Mouse (Mus musculus) kidney, postnatal 36 days (tissue): Measurements from ENCODE around the gene Il2rg.

ENCODE experiments used
- DNase-seq, 2 experiments: peaks; one replicate each; pipeline ENCODE4 v3.0.0; 2021 to 2022; ENCODE audit warnings: mixed read lengths in 2 of 2

The Il2rg gene

DNA sequence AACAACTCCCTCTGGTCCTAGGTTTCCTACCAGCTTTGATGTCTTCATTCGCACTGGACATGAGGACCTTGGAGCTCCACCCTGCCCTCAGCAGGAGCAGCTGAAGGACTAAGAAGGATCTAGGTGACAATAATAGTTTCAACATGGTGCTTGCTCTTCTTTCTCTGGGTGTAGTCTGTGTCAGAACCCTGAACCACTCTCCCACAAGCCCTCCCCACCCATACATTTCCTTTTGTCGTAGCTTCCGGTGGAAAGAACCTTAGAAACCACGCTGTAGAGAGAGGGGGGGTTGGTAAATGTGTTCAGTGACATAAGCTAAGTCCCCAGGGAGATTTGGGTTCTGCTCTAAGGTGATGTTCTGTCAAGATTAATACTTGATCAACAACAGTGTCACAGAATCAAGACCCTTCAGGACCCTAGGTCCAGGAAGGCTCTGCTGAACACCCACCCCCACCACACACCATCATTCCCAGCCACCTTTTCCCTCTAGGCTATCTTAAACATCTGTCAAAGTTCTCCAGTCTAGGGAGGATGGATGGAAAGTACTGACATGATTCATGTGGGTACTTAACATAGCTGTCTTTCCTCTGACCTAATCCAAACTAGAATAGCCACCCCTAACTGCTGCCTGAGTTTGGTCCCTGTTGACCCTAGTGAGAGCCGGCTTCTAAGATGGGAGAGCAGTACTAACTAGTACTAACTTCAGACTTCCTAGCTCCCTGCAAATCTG, at the start of gene Il2rg:
Il2rg (minus strand) TSS at position 231 of the 730 bp plus-strand sequence.
- no peak for DNase-seq

DNA sequence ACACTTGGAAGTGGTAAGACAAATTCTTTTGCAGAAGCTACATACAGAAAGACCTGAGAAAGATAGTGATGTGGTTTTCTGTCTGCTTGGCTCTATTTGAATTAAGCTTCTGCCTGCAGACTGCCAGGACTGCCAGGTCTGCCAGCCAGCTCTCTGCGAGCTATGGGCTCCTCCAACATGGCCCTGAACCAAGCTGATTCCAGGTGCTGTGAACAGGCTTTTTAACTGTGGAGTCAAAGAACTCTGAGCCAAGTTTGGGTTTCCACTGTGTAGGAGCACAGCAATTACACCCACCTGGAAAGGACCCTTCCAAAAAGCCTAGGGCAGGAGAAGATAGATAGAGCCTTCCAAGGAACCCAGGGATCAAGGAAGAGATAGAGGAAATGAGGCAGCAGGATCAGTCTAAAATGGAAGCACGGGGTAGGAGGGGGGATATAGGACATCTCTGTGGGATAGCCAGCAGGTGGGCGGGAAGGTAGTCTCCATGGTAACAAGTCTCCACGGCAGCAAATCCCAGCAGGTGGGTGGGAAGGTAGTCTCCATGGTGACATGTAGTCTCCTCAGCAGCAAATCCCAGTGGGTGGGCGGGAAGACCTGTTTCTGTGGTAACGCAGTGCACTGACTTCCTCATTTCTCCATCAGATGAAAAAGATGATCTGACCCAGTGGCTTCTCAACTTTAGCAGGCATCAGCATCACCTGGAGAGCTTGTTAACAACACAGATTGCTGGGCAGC, 45.7 kb upstream of the Il2rg start:
- DNase-seq: no peak

DNA sequence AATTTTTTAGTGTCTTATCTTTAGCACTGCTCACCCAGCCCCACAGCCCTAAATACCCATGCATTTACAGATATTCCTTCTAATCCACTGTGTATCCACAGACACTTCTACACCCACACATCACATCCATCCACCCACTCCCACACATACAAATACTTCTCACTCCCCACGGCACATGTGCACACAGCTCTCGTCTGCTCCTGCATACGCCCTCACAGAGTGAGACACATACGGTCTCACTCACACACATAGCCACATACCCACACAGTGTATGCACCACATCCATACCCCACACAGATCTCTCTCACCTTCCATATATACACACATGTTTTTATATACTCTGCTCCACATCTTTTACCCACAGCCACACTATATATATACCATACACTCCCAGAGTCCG, 41.2 kb upstream of the Il2rg start:
- DNase-seq: no peak

DNA sequence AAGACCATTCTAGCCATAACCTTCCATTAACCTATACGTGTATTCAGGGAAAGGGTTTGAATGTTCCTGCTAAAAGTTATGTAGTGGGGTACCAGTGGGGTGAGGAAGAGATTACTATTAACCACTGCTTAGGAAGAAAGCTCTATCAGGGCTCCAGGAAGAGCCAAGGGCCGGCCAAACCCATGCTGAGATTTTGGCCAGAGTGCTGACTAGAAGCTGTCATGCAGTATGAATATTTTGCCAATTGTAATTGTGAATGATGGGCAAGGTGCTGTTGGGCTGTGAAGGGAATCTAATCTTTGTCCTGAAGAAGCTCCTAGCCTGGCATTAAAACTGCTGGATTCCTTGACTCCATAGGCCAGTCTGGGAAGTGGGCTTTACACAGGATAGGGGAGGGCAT, 36.6 kb upstream of the Il2rg start:
- no peak for DNase-seq

DNA sequence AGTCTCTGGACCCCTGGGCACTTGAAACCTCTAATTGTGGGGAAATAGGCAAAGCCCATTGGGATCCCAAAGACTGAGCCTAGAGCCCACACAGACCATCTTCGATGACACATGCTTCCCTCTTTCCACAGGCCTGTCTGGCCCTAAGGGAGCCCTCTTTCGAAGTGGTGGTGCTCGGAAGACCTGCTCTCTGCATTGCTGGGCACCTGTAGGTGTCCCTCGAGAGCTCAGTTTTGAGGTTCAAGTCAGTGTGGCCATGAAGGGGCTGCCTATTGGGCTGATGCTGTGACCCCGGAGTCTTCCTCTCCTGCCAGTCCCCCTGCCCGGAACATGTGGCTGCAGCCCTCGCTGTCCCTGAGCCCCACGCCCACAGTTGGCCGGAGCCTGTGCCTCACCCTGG, 33.6 kb upstream of the Il2rg start:
- DNase-seq: no peak

DNA sequence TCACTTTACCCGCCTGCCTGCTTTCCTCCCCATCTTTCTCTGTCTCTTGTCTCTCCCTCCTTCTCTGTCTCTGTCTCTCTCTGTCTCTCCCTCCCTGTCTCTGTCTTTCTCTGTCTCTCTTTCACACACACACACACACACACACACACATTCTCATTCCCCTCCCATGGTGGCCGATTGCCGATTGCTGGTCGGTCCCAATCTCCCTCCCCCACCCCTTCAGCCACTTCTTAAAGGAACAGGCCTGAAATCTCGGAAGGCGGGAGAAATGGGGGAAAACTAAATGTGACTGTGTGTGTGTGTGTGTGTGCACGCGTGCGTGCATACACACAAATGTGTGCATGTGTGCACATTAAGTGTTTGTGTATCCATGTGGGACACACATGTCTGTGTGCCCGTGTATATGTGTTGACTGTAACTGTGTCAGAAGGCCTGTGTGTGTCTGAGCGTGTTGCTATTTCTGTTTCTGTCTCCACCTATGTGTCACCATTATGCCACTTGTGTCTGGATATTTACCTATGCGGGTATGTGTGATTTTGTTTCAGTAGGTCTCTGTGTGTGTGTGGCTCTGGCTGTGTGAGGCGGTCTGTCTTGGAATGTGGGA, 32.5 kb upstream of the Il2rg start:
- DNase-seq: no peak

DNA sequence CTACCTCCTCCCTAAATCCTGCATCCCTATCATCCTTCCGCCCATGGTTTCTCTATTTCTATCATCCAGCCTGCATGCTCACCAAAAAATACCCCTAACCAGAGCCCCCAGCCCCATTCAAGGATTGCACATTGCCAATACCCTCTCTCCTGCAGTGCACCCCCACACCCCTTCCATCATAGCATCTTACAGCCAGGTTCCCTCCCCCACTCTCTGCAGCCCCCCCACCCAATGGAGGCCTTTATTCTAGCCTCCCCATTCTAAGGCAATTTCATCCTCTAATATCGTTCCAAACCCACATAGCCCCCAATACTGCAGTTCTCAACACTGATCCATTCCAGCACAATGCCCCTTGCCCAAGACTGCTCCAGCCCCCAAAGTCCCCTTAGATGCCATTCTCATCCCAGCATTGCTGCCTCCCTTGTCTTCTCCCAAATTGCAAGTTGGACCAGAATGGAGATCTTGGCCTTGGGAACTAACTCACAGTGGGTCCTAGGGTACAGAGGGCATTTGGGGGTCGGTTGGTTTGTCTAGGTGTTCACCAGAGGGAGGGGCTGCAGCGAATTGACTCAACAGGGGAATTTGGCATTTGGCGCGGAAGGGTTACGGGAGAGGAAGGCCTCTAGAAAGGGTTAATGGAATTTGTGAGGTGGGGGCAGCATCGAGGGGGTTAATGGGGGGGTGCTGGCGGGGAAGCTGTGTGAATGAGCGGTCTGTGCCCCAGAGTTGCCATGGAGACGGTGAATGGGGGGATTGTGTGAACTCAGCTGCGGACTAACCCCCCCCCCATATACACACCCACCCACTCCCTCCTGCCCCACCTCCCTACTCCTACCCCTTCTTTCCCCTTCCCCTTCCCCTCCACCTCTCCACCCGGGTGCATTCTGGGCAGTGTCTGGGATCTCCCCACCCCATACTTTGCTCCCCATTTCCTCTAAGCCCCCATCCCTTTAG, 31.7 kb upstream of the Il2rg start:
- DNase-seq: no peak

DNA sequence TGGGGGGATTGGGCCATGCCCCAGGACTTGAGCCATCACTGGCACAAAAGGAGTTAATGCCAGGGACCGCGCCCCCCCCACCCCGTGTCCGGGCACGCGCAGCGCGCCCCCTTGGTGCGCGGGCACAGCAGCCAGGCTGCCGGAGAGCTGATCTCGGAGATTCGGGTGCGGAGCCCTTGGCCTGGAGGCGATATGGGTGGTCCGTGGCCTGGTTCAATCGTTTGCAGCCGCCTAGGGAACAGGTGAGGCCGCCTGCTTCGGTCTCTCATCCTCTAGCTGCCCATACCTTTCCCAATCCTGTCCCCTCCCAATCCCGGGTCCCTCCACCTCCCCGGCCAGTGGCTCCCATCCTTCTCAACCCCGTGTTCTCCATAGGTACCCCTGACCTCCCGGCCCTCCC, 31.0 kb upstream of the Il2rg start, which contains the start of gene Nlgn3:
Nlgn3 (plus strand) TSS at position 114 of the 400 bp plus-strand sequence.
- no peak for DNase-seq

DNA sequence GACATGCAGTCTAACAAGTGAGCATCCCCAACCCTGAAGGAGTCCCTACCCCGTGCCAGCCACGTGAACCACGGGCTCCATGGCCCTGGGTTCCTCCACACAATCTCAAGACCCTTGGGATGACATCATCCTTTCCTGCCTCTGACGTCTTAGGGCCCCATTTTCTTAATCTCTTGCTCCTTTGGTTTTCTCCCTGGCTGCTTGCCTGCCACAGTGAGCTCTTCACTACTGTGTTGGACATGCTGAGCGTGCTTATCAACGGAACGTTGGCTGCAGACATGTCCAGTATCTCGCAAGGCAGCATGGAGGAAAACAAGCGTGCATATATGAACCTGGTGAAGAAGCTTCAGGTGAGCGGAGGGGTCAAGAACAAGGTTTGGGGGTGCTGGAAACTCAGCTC, 22.1 kb upstream of the Il2rg start:
- DNase-seq: no peak

DNA sequence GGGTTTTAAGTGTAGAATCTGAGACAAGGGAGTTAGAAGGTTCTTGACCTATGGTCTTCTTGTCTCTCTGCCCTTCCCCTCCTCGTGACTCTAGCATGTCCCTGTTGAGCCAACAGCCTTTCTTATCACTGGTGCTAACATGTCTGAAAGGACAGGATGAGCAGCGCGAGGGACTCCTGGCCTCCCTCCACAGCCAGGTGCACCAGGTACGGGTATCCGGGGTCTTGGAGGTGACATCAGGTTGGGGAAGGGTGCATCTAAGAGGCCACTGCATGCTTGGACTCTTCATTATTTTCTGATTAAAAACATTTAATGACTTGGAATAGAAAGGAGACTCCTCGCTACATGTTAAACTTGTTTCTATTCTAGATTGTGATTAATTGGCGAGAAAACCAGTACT, 21.0 kb upstream of the Il2rg start:
- no peak for DNase-seq

DNA sequence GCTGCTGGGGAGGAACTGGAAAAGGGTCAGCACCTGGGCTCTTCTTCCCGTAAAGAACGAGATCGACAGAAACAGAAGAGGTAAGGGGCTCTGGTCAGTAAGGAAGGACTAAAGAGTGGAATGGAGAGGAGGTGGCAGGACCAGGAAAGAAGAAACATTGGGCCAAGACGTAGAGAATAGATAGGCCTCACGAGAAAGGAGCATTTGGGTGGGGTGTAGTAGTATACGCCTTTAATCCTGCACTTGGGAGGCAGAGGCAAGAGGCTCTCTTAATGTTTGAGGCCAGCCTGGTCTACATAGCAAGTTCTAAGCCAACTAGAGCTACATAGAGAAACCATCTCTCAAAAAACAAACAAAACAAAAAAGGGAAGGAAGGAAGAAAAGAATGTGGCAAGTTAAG, 20.4 kb upstream of the Il2rg start:
- DNase-seq: no peak

DNA sequence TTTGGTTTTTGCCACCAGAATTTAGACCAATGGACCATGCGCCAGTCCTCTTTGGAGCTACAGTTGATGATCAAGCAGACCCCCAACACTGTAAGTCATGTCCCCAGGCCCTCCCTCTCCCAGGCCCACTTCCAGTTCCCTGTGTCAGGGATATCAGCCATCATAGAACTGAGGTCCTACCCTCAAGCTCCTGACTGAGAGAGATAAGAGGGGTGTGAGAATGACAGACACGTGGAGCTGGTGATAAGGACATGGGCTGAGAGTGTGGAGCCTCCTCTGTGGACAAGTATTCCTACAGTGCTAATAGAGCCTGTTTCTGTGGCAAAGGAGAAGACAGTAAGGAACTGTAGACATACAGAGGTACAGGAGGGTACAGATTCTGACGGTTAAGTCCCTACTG, 19.5 kb upstream of the Il2rg start:
- no peak for DNase-seq

DNA sequence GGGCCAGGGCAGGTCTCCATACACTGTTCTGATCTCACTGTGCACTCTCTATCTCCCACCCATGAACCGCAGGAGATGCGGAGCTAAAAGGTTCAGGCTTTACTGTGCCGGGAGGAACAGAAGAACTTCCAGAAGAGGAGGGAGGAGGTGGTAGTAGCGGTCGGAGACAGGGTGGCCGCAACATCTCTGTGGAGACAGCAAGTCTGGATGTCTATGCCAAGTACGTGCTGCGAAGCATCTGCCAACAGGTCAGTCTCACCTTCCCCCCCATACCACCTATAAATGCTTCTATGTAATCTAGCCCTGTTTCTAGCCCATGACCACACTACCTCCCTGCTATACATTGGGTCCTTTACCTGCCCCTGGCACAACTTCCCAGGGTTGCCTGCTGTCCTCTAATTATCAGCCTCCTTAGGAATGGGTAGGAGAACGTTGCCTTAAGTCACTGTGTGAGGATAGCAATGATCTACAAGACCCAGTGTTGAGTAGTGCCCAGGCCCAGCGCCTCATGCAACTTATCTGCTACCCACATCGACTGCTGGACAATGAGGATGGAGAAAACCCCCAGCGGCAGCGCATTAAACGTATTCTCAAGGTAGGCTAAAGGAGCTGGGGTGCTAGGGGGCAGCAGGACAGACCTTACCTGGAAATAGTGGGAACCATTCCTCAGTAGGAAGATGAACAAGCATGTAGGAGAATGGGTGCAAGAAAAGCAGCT, 18.1 kb upstream of the Il2rg start:
- no peak for DNase-seq

DNA sequence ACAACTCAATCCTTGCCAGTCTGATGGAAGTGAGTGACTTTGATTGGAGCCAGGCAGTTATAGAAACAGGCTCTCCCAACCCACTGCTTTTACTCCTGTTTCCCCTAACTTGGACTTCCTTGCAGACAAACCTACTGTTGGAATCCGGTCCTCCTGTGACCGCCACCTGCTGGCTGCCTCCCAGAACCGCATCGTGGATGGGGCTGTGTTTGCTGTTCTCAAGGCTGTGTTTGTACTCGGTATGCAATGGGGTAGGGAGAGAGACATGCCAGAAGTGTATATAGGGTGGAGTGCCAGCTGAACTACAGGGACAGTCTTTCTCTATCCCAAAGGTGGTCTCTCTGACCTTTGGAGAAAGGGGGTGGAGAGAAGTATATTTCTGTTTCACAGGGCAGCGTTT, 17.5 kb upstream of the Il2rg start:
- DNase-seq: peak; percentile 39 to 73

DNA sequence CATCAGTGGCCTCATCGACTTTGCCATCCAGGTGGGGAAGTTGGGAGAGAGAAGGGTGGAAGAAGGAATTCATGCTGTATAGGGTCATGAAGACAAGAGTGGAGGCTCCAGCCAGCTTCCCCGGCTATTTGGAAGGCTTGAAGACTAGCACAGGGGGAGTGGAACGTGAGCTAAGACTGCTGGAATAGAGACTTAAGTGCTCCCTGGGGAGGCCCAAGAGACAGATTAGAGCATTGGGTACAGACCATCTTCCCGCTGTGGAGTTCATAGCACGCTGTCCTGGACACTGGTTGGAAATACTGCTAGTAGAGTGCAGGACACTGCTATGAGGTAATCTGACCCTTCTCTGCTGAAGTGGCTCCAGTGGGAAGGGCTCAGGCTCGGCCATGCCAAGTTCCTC, 14.8 kb upstream of the Il2rg start:
- no peak for DNase-seq

DNA sequence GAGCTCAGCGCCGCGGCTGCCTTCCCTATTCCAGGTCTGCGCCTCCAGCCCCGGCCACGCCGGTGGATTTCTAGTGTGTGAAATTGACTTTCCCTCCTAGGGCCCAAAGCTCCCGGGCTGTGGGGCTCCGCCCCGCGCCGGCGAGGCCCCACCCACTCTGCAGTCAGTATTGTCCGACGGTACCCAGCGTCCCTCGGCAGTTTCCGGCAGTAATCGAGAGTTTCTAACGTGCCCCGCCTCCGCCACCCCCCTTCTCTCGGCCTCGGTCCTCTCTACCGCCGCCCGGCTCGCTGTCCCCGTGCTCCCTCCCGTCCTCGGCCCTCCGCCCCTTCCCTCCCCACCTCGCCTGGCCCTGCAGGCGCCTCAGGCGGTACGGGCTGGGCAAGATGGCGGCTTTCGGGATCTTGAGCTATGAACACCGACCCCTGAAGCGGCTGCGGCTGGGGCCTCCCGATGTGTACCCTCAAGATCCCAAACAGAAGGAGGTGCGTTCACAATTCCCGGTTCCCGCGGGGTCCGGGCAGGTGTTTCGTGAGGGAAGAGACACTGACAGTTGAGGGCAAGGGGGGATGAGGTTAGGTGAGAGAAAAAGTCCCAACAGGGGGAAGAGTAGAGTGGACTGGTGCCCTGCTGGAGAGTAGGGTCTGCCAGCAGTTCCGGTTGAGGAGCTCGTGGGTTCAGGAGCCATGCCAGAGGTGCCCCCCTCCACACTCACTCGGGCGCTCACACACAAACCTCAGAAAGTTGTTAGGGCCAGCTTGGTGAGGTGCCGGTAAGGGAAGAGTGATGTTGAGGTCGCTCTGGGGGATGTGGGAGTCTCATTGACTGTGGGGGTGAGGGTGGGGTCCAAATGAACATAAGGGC, 6.1 kb upstream of the Il2rg start, which contains the start of gene Med12:
Med12 (plus strand) TSS at position 156 of the 864 bp plus-strand sequence.
- DNase-seq: peak; percentile 96

DNA sequence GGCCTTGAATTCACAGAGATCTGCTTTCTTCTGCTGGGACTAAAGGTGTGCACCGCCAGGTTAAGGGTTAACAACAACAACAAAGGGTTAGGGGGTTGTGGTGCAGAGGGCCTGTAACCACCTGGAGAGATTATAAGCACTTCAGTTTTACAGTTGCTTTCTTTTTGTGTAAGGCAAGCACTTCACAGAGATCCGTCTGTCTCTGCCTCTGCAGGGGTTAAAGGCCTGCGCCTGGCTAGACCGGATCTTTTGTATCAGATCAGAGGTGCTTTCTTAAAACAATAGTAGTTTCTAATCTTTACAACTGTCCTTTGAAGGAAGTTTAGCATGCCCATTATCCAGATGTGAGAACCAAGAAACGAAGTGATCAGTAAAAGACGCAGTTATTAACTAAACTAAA, 5.4 kb upstream of the Il2rg start:
- DNase-seq: no peak

DNA sequence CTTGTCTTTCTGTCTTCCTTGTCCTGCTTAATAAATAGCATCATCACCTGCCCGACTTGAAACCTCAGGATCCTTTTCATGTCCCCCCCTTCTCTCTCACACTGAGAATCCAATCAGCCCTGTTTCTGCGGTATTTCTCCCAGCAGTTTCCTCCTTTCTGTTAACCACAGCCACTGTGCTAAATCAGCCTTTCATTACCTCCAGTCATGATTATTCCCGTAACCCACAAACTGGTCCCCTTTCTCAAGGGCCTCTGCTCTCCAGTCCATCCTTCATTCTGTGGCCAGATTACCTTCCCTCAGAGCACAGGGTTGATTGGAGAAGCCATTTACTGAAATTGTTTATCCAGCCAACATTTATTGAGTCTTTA, 685 bp upstream of the Il2rg start, which contains the start of gene Gm20489:
Gm20489 (minus strand) TSS at position 269 of the 370 bp plus-strand sequence.
- DNase-seq: no peak

DNA sequence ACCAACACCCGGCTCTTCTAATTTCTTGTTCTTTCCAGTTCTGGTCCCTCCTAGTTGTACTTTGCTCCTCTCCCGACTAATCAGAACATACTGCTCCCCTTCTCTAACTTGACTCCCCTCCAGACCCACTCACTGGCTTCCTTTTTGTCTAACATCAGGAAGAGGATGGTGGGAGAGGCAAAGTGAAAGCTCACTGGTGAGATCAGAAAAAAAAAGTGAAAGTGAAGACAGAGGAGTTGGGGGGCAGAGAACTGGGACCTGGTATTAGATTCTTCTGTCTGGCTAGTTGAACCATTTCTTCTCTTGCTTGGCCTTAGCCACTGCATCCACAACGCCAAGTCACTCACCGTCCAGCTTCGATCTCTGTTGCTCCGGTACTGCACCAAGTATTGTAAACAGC, 1.4 kb downstream of the Il2rg start:
- DNase-seq: no peak

DNA sequence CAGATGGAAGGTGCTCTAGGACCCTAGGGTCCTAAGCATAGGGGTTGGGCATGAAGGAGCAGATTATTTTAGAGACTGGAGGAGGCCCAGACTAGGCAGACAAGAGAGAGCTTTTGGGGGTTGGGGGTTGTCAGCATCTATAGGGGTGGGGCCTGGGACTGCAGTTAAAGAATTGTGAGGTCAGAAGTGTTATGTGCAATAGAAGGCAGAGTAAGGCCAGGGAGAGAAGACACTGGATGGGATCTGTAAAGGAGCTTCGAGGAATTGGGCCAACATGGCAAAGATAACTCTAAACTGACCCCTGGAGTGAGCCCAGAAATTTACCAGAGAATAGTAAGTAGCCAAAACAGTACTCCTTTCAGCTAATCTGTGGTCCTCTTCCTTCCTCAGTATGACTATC, 4.2 kb downstream of the Il2rg start, which contains the start of gene Gm614:
Gm614 (minus strand) TSS at position 101 of the 400 bp plus-strand sequence.
- no peak for DNase-seq
